Mouse (Mus musculus) intestine, embryonic 15.5 days (tissue): ENCODE data around the gene Cntnap2. TPM values are rescaled to one million over a fixed set of nuclear protein-coding genes. Genes with fewer than 3 reads are reported as not detected.
A peak's percentile ranks its signal among the peaks of the same experiment; 100 is the strongest.

Source experiments
- ATAC-seq: fragments of 200-750 bp; cut with Nextera tagmentation; 2 replicates; pipeline ENCODE4 v1.8.0; 2017; ENCODE audit warnings: moderate TSS enrichment, moderate library complexity
- H3K27ac ChIP-seq: fragments of 300-500 bp; sonication (generic); 2 replicates; pipeline ENCODE4 v1.5.1; 2015; ENCODE audit warnings: mild to moderate bottlenecking, inconsistent platforms
- H3K27me3 ChIP-seq: fragments of 300-500 bp; sonication (generic); replicated peaks from 2 replicates; pipeline ENCODE4 v1.6.1; 2015; ENCODE audit warnings: inconsistent platforms
- H3K36me3 ChIP-seq: fragments of 300-500 bp; sonication (generic); 2 replicates; pipeline ENCODE4 v1.6.1; 2015; ENCODE audit warnings: inconsistent platforms
- H3K4me1 ChIP-seq: fragments of 300-500 bp; sonication (generic); replicated peaks from 2 replicates; pipeline ENCODE4 v1.6.1; 2015; ENCODE audit warnings: inconsistent platforms
- H3K4me2 ChIP-seq: fragments of 300-500 bp; sonication (generic); replicated peaks from 2 replicates; pipeline ENCODE4 v1.6.1; 2015; ENCODE audit warnings: mild to moderate bottlenecking, inconsistent platforms
- H3K4me3 ChIP-seq: fragments of 300-500 bp; sonication (generic); replicated peaks from 2 replicates; pipeline ENCODE4 v1.5.1; 2015; ENCODE audit warnings: inconsistent platforms
- H3K9ac ChIP-seq: fragments of 300-500 bp; sonication (generic); 2 replicates; pipeline ENCODE4 v1.6.1; 2015; ENCODE audit warnings: inconsistent platforms
- H3K9me3 ChIP-seq: fragments of 300-500 bp; sonication (generic); 2 replicates; pipeline ENCODE4 v1.6.1; 2016; ENCODE audit warnings: inconsistent platforms
- WGBS: fragments of 180-500 bp; shearing (Covaris S2); methylation state at CpG from one replicate; pipeline ENCODE4 v1.1.7; 2015; 5-methylcytosine and 5-hydroxymethylcytosine counted together
- polyA plus RNA-seq: library from polyadenylated mRNA; unstranded; fragments of >200 nt; fragmentation: Nextera tagmentation; extraction: Ambion mirVana; gene quantifications from 2 replicates; pipeline ENCODE4 v1.2.1, GENCODE M21; 2015

Cntnap2 gene
- polyA plus RNA-seq, 1 experiment from 2014 or later: 1.3 TPM

DNA sequence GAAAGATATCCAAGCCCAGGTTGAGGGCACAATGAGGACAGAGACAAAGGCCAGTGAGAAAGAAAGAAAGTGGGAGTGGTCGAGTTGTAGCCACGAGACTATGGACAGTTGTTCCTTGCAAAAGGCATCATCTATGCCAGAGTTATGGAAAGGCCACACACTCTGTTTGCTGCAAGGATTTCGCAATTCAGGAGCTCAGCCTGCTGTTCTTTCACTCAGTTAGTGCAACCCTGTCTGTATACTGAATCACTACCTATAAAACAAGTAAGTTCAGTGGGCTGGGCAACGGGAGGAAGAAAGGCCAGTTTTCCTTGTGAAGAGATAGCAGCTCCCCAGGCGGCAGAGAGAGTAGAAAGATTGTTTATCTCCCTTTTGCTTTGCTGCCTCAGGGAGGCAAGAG lies 1801.9 kb downstream of the Cntnap2 start:
- no peak overlapping the region for H3K27ac ChIP-seq
- no peak overlapping the region for H3K4me2 ChIP-seq
- H3K27me3 ChIP-seq: no peaks in the 10 kb centered on the region
- H3K4me1 ChIP-seq: no peaks in the 10 kb centered on the region
- 24% methylated on average over 5 of the region's 5 CpGs for WGBS
- H3K4me3 ChIP-seq: no peak overlapping the region
- no peaks in the 10 kb centered on the region for H3K36me3 ChIP-seq
- ATAC-seq: peak; percentile 84
- no peak overlapping the region for H3K9ac ChIP-seq
- H3K9me3 ChIP-seq: no peaks in the 10 kb centered on the region

DNA sequence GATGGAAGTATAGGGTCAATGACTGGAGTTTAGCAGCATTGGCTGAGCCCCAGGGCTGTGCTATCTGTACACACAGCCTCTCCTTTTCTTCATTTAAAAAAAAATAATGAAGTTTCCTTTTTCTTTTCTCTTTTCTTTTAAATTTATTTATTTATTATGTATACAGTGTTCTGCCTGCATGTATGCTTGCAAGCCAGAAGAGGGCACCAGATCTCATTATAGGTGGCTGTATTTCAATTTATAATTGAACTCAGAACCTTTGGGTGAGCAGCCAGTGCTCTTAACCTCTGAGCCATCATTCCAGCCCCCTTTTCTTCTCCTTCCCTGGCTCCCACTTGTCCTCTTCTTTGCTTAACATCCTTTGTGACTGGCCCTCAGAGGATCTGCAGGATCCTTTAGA lies 1807.2 kb downstream of the Cntnap2 start:
- Histone ChIP-seq H3K9me3 (no peaks in the 10 kb centered on the region), H3K36me3 (no peaks in the 10 kb centered on the region), H3K4me3 (no peak overlapping the region), H3K27ac (no peak overlapping the region), H3K4me2 (no peak overlapping the region), H3K4me1 (no peaks in the 10 kb centered on the region), H3K27me3 (no peaks in the 10 kb centered on the region), H3K9ac (no peak overlapping the region)
- ATAC-seq: no peak

DNA sequence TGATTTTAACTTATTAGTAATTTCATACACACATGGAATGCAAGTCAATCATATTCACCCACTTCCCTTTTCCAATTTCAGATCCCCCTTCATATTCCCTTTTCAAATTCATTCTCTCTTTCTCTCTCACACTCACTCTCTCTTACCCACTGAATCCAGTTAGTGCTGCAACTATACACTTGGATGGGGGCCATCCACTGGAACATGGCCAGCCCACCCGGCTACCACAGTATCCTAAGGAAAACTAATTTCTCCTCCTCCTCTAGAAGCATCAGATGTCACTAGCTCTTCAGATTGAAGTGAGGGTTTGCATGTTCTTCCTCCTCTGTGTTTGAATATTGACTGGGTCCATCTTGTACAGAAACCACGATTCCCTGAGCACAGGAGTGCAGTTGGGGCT lies 1827.1 kb downstream of the Cntnap2 start:
- no peaks in the 10 kb centered on the region for H3K4me1 ChIP-seq
- H3K27me3 ChIP-seq: no peaks in the 10 kb centered on the region
- H3K9me3 ChIP-seq: no peaks in the 10 kb centered on the region
- WGBS: 57% methylated on average over 2 of the region's 2 CpGs
- H3K9ac ChIP-seq: no peak overlapping the region
- no peak for ATAC-seq
- H3K4me2 ChIP-seq: no peak overlapping the region
- no peak overlapping the region for H3K4me3 ChIP-seq
- H3K27ac ChIP-seq: no peak overlapping the region
- H3K36me3 ChIP-seq: no peaks in the 10 kb centered on the region

DNA sequence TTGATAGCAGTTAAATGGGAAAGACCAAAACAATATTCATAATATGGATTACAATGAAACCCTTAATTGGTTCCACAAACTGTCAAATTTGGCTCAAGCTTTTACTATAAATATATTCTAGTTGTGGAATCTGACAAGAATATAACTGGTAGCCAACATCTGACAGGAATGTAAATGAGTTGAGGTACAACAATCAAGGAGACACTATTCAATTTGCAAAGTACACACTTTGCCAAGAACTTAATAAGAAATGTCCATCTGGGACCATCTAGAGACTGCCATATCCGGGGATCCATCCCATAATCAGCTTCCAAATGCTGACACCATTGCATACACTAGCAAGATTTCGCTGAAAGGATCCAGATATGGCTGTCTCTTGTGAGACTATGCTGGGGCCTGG lies 1850.0 kb downstream of the Cntnap2 start:
- Histone ChIP-seq H3K27ac (no peak overlapping the region), H3K9ac (no peak overlapping the region), H3K9me3 (no peaks in the 10 kb centered on the region), H3K4me2 (no peak overlapping the region), H3K36me3 (no peaks in the 10 kb centered on the region), H3K4me3 (no peak overlapping the region), H3K4me1 (no peaks in the 10 kb centered on the region), H3K27me3 (no peaks in the 10 kb centered on the region)
- WGBS: 78% methylated on average over 2 of the region's 2 CpGs
- ATAC-seq: no peak

DNA sequence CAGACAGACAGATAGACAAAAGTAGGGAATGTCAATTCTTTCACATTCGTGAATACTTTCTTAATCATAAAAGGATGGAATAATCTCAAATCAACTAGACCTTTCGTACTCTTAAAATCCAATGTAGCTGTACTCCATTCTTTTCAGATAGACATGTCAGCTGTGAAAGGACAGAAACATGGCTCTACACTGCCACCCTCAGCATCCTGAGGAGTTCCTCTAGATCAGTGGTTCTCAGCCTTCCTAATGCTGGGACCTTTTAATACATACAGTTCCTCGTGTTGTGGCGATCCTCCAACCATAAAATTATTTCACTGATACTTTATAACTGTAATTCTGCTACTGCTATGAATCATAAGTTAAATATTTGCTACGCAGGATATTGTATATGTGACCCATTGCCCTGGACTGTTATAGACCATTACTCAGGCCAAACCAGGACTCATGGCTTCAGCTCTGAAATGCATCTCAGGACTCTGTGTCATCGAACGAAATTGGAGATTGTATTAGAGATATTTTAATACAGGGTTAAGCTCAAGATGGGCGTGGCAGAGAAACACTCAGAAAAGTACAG lies 1859.6 kb downstream of the Cntnap2 start:
- no peak overlapping the region for H3K4me2 ChIP-seq
- H3K9ac ChIP-seq: no peak overlapping the region
- H3K27ac ChIP-seq: no peak overlapping the region
- WGBS: 64% methylated on average over 8 of the region's 8 CpGs
- H3K27me3 ChIP-seq: no peaks in the 10 kb centered on the region
- ATAC-seq: peak; percentile 74
- H3K36me3 ChIP-seq: no peaks in the 10 kb centered on the region
- H3K4me3 ChIP-seq: no peak overlapping the region
- H3K9me3 ChIP-seq: no peaks in the 10 kb centered on the region
- no peaks in the 10 kb centered on the region for H3K4me1 ChIP-seq

DNA sequence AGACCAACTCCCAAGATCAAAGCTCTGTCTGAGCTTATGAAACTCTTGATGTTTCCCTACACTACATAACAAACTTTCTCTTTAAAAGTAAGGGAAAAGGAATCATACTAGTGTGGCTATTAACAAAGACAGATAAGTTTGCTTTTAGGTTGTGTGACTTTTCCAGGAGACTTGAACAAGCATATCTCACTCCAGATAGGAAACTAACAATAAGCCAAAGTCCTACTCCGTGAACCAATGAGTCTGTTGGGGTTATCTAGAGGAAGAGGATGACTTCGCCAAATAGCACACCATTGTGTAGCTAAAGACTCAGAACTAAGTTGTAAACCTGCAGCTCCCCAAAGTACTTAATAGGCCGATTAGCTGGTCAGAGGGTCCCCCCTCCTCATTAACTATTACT lies 1860.8 kb downstream of the Cntnap2 start:
- WGBS: 77% methylated on average over 3 of the region's 3 CpGs
- H3K27ac ChIP-seq: no peak overlapping the region

DNA sequence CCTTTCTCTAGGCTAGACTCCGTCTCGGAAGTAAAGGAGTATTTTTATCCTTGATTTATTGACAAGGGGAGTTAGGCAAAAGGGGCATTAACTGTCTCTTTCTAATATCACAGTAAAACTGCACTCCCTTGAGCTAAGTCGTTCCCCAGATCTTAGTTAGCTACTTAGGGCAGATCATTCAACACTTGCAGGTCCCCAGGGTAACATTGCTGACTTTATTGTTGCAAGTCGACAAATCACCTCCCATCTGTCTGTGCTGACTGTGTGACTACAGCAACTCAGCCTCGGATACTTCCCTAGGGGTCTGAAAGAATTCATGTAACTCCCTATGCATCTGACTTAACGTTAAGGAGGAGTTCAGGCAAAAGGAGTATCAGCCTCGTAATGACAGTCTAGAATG lies 1865.6 kb downstream of the Cntnap2 start:
- no peak for ATAC-seq
- WGBS: 51% methylated on average over 7 of the region's 7 CpGs
- H3K4me2 ChIP-seq: no peak overlapping the region

More for the DNA sequence above, 1860.8 kb downstream of the Cntnap2 start:
- no peaks in the 10 kb centered on the region for H3K4me1 ChIP-seq
- ATAC-seq: peak; percentile 56; the same call in 1 of the 2 replicates
- no peak overlapping the region for H3K9ac ChIP-seq
- H3K9me3 ChIP-seq: no peaks in the 10 kb centered on the region
- no peaks in the 10 kb centered on the region for H3K36me3 ChIP-seq
- H3K4me3 ChIP-seq: no peak overlapping the region
- H3K4me2 ChIP-seq: no peak overlapping the region
- no peaks in the 10 kb centered on the region for H3K27me3 ChIP-seq

DNA sequence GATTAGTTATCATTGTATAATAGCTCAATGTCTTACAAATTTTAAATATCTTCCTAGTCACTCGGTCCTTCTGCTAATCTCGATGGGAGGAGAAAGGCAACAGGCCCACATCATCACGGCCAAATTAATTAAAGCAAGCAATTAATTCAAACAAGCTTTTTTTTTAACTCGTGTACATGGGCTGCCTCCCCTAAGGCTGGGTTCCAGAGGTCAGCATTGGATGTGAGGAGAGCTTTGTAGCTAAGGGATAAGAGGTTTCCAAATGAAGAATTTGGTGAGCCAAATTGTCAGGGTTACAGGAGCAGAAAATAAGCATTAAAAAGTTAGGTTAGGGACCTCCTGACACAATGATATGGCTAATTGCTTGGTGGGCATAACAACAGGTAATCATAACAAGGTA lies 1886.5 kb downstream of the Cntnap2 start:
- H3K4me2 ChIP-seq: no peak overlapping the region
- no peak overlapping the region for H3K27ac ChIP-seq
- H3K9me3 ChIP-seq: no peaks in the 10 kb centered on the region
- H3K36me3 ChIP-seq: no peaks in the 10 kb centered on the region
- WGBS: 72% methylated on average over 4 of the region's 4 CpGs
- no peak for ATAC-seq
- no peaks in the 10 kb centered on the region for H3K27me3 ChIP-seq
- H3K9ac ChIP-seq: no peak overlapping the region
- H3K4me3 ChIP-seq: no peak overlapping the region
- H3K4me1 ChIP-seq: no peaks in the 10 kb centered on the region

More for the DNA sequence above, 1865.6 kb downstream of the Cntnap2 start:
- no peaks in the 10 kb centered on the region for H3K4me1 ChIP-seq
- no peak overlapping the region for H3K9ac ChIP-seq
- no peaks in the 10 kb centered on the region for H3K36me3 ChIP-seq
- H3K9me3 ChIP-seq: no peaks in the 10 kb centered on the region
- no peak overlapping the region for H3K27ac ChIP-seq
- no peak overlapping the region for H3K4me3 ChIP-seq
- H3K27me3 ChIP-seq: no peaks in the 10 kb centered on the region

DNA sequence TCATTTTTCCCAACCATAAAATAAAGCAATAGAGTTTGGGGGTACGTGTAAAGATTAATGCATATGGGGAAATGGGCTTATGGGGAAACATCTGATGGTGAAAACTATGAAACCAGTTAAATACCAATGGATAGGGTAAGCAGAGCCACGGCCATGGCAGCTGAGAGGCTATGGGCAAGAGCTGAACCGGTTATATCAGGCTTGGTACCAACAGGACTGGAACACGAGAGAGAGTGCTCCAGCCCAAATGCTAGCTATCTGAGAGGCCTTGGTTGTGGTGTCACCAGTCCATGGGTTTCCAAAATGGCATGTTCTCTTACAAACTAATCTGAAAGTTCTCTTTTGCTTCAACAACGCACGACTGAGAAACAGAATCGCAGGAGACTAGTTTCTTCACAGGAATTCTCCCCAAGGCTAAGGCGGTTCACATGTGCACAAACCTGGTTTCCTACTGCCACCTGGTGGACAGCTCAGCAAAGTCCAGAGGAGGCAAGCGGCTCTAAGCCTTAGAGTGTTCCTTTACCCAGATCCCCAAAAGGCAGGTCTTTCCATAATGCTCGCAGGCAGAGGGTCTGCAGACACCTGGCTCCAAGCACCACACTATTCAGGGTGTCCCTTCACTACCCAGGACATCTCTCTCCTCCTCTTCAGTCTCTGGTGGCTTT lies 1902.0 kb downstream of the Cntnap2 start:
- Histone ChIP-seq H3K27me3 (no peaks in the 10 kb centered on the region), H3K36me3 (no peaks in the 10 kb centered on the region), H3K4me1 (no peaks in the 10 kb centered on the region), H3K4me2 (no peak overlapping the region), H3K9ac (no peak overlapping the region), H3K27ac (no peak overlapping the region), H3K4me3 (no peak overlapping the region), H3K9me3 (no peaks in the 10 kb centered on the region)
- 32% methylated on average over 10 of the region's 10 CpGs for WGBS
- peak; percentile 85 for ATAC-seq

DNA sequence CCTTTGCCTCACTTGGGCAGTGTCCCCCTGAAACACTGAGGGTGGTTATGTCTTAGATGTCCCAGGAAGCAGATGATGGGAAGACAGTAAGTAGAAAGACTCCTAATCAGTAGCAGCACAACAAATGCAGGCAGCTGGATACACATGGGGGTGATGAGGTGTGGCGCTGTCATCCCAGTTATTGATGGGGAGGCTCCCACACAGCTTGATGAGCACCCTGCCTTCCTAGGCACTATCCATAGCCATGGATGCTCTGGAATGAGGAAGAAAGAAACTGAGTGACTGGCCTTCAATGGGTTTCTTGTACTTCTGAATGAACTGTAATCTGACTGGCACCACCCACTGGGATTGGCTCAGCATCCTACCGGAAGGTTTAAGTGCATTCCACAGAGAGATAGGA lies 1904.1 kb downstream of the Cntnap2 start:
- no peak overlapping the region for H3K27ac ChIP-seq
- ATAC-seq: no peak
- 85% methylated on average over 2 of the region's 2 CpGs for WGBS
- no peaks in the 10 kb centered on the region for H3K36me3 ChIP-seq
- no peaks in the 10 kb centered on the region for H3K9me3 ChIP-seq
- H3K4me1 ChIP-seq: no peaks in the 10 kb centered on the region
- no peak overlapping the region for H3K4me3 ChIP-seq
- no peak overlapping the region for H3K9ac ChIP-seq
- no peaks in the 10 kb centered on the region for H3K27me3 ChIP-seq
- H3K4me2 ChIP-seq: no peak overlapping the region

DNA sequence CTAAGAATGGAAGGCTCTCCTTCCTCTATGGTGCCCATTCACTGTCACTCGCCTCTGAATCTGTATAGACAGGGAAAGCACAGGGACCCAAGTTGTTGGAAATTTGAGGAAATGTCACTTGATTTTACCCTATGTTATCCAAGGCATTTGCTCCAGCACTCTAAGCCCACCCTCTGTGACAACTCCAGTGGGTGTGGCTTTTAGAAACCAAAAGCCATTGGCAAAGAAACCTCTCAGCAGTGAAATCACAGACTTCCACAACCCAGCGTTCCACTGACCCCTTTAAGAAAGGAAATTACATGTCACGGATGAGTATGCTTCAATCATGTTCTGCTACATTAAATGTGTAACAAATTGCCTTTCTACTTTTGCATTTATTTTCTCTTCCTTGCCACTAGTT lies 1904.5 kb downstream of the Cntnap2 start:
- H3K9me3 ChIP-seq: no peaks in the 10 kb centered on the region
- H3K4me3 ChIP-seq: no peak overlapping the region
- 80% methylated on average over 3 of the region's 3 CpGs for WGBS
- H3K27ac ChIP-seq: no peak overlapping the region
- no peaks in the 10 kb centered on the region for H3K4me1 ChIP-seq
- no peaks in the 10 kb centered on the region for H3K27me3 ChIP-seq
- no peaks in the 10 kb centered on the region for H3K36me3 ChIP-seq
- ATAC-seq: no peak
- no peak overlapping the region for H3K9ac ChIP-seq
- H3K4me2 ChIP-seq: no peak overlapping the region

DNA sequence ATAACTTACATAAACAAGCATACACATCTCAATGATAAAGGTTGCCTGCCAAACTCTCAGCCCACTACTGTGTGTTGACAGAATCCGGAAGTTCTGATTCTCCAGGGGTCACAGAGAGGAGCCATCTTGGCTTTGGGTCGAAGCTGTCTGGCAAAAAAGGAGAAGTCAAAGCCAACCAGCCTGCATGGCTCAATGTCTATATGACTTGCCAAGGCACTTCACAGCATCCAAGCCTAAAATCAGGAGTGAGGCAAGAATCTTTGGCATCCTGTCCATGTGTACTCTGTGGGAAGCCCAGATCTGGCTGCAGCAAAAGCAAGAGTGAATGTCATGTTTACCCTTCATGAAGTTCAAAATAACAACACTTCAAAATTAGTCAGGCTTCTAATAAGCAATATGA lies 1913.5 kb downstream of the Cntnap2 start:
- H3K27me3 ChIP-seq: no peaks in the 10 kb centered on the region
- H3K4me3 ChIP-seq: no peak overlapping the region
- H3K27ac ChIP-seq: no peak overlapping the region
- WGBS: 87% methylated on average over 2 of the region's 2 CpGs
- no peaks in the 10 kb centered on the region for H3K36me3 ChIP-seq
- H3K9me3 ChIP-seq: no peaks in the 10 kb centered on the region
- no peak overlapping the region for H3K9ac ChIP-seq
- no peak for ATAC-seq
- no peak overlapping the region for H3K4me2 ChIP-seq
- H3K4me1 ChIP-seq: no peaks in the 10 kb centered on the region

DNA sequence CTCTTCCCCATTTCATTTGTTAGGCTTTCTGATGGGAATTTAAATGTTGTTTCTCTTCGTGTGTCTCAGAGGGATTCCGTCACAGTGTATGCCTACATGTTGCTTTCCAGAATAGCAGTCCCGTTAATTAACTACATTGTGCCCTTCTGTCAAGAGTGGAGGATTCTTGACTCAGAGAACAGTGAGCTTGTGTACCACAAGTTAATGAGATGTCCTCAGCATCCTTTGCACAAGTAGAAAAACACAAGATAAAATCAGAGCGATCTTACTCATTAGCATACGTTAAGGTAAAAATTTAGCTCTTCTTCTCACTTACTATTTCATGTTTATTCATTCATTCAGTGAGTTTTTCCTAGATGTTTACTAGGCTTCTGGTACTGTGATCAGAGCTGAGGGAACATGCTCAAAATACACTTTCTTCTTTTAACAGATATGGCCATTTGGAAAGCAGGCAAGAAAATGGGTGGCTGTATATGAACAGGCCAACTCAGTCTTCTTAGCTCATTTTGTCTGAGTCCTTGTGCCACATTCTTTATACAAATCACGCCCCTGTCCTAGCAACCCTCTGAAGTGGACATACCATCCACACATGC lies 1936.9 kb downstream of the Cntnap2 start:
- Histone ChIP-seq H3K36me3 (no peaks in the 10 kb centered on the region), H3K27ac (no peak overlapping the region), H3K4me2 (no peak overlapping the region), H3K9ac (no peak overlapping the region), H3K4me3 (no peak overlapping the region), H3K27me3 (no peaks in the 10 kb centered on the region), H3K4me1 (no peaks in the 10 kb centered on the region), H3K9me3 (no peaks in the 10 kb centered on the region)
- no peak for ATAC-seq
- 90% methylated on average over 6 of the region's 6 CpGs for WGBS
